22 mouse cellular contexts compared by ENCODE assay signal in genomic region chr17:67930467-67930866, GRCm38 (mm10).
"Had no signal": no experiment of that assay in that cellular context is flagged by ENCODE, and none has a peak within 500 bp of the region (broad histone marks: within the 10 kb centered on the region; RNA-seq: fewer than 3 reads in every experiment).

No protein-coding gene starts in this region.

- H3K4me1 ChIP-seq: liver, embryonic 13.5 days; megakaryocyte, embryonic 14.5 days; midbrain, embryonic 10.5 days; midbrain, embryonic 13.5 days; neural tube, embryonic 12.5 days; neural tube, embryonic 15.5 days had no signal

- ATAC-seq: midbrain, embryonic 13.5 days; midbrain, embryonic 16.5 days had no signal

- DNase-seq: kidney, adult 8-10 months; kidney, postnatal 25 days; layer of hippocampus, adult 9-11 months; liver, embryonic 13.5 days; lung, adult 2 months; lung, postnatal 14 days; lung, postnatal 4 days; right cerebral cortex, adult 18-20 months; right cerebral cortex, postnatal 14 days; right cerebral cortex, postnatal 4 days; thymus, adult 2 months; thymus, postnatal 14 days had no signal

- H3K27me3 ChIP-seq: kidney, embryonic 15.5 days; liver, embryonic 13.5 days; megakaryocyte, embryonic 14.5 days; midbrain, embryonic 13.5 days; neural tube, embryonic 12.5 days; neural tube, embryonic 15.5 days had no signal

- H3K27ac ChIP-seq: kidney, embryonic 15.5 days; layer of hippocampus, adult 2 months; left cerebral cortex, adult 2 months; liver, embryonic 13.5 days; midbrain, embryonic 10.5 days; midbrain, embryonic 13.5 days; neural tube, embryonic 12.5 days; neural tube, embryonic 15.5 days; stomach, postnatal 0 days had no signal

- H3K36me3 ChIP-seq: liver, embryonic 13.5 days; midbrain, embryonic 13.5 days; neural tube, embryonic 12.5 days; neural tube, embryonic 15.5 days had no signal

- H3K9me3 ChIP-seq: kidney, embryonic 15.5 days; liver, embryonic 13.5 days; midbrain, embryonic 10.5 days; midbrain, embryonic 13.5 days; neural tube, embryonic 12.5 days; neural tube, embryonic 15.5 days had no signal

- H3K4me3 ChIP-seq: kidney, embryonic 15.5 days; layer of hippocampus, adult 2 months; left cerebral cortex, adult 2 months; liver, embryonic 13.5 days; megakaryocyte, embryonic 14.5 days; midbrain, embryonic 10.5 days; midbrain, embryonic 13.5 days; neural tube, embryonic 12.5 days; neural tube, embryonic 15.5 days had no signal
